Mouse (Mus musculus): ENCODE measurements around the gene Itgav.

Itgav gene

DNA sequence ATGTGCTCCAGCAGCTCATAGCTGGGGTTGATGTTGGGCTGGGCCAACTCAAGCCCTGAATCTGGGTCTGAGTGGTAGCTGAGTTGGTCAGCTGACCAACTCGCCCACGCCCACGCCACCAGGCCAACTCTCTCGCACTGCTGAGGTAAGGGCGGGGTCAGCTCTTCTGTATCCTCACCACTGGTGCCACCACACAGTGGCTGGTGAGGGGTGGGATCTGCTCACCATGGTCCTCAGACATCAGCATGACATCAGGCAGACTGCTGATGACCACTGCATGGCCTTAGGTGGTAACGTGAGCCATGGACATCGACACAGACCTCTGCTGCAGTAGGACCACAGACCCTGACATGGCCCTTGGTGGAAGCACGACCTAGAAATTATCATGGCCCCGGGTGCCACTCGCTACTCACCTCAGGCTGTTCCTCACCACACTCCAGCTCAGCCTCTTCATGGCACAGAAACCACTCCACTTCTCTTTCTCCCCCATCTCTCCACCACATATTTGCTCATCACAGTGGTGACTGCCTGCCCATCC is 24.5 kb downstream of the Itgav start:
- no peak for DNase-seq (ENCODE audit: low spot score)

DNA sequence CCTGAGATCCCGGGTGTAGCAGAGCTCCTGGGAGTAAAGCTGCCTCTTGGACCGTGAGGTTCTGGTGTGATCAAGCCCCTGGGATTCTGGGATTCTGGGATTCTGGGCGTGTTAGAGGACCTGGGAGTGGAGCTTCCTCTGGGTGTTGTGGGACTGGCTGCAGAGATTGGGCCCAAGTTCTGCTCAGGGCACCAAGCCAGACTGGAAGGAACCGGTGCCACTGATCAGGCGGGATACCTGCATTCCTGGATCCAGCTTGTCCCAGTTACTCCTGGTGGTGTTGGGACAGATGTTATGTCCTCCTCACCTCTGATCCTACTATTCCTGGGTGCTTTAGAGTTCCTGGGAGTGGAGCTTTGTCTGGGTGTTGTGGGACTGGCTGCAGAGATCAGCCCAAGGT is 28.8 kb downstream of the Itgav start:
- no peak for DNase-seq (ENCODE audit: low spot score)

DNA sequence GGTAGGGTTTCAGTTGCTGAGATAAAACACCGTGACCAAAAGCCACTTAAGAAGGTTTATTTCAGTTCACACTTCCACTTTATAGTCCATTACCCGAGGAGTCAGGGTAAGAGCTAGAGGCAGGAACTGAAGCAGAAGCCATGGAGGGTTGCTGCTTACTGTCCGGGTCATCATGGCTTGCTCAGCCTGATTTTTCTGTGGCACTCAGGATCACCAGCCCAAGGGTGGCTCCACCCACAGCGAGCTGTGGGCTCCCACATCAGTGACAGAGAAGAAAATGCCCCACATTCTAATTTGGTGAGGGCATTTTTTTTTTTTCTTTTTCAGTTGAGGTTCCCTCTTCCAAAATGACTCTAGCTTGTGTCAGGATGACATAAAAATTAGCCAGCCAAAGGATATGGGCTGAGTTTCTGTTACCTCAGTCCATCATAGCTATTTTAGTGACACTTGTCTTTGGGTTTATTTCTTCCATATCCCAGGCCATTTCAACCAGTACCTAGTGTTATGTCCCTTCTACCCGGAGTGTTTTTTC is 30.2 kb downstream of the Itgav start:
- no peak for DNase-seq (ENCODE audit: low spot score)

DNA sequence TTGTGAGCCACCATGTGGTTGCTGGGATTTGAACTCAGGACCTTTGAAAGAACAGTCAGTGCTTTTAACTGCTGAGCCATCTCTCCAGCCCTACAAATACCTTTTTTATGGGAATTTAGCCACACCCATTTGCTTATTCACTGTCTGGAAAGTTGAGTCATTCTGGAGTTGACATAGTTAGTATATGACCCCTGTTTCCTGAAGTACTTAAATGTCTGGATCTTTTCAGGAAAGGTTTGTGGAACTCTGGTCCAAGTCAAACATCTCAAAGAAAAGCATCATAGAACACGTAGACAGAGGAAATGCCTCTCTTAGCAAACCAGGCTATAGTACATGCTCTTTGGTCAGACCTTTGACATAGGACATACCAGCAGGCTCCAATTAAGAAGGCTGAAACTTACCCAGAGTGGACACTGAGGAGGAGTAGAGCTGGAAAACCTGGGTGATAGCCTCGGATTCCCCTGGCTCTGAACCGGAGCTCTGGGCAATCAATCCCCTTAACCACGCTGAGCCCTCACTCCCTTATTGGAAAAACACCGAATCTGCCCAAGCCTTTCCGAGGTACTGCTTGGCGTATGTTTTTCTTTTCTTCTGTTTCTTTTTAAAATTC is 34.5 kb downstream of the Itgav start:
- DNase-seq (ENCODE audit: low spot score), result no peak

DNA sequence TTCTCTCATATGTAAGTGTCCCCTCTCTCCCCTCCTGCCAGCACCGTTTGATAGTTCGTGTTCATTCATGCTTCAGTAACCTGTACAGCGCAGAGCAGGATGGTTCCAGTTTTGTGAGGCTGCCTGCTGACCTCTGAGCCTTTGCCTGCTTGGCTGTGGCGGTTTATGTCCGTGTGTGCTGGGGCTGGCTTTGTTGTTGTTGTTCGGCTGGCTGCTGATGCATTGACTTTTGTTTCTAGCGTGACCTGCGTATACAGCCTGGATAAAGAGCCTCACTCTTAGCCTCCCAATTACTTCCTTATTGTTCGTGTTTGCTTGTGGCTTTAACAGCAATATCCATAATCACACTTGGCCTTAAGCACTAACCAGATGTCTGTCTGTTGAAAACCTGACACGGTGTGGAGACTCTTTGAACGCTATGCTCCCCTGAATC is 35.0 kb downstream of the Itgav start:
- DNase-seq (ENCODE audit: low spot score), result no peak

DNA sequence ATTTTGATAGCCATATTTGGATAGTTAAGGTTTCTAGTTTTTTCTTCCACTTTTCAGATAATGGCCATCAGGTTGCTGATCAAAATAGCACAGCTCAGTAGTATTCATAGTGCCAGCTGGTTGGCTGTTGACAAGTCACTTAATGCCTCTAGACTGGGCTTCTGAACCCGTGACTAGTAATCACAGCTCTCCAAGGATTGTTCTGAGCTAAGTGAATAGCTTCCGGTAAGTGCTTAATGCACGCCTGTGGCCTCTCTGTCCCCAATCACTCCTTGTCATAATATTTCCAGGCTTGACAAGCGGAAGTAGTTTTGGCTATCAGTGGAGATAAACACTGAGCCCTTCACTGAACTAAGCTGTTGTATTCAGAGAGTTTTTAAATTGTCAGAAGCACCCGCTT is 35.5 kb downstream of the Itgav start:
- no peak for DNase-seq (ENCODE audit: low spot score)

DNA sequence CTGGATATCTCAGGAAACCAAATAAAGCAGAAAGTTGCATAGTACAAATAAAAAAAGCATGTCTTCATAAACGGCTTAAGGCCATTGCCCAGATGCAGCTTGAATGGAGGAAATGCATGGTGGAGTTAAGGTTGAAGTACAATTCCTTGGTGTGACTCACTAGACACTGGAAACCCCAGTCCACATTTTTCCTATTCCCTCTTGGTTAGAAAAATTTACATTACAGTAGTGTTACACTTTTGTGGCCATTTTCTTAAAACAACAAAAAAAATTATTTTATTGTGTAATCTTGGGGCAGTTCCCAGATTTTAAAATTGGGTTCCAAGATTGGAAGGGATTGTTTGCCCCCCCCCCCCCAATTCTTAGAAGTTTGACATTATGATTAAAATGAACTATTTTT is 35.9 kb downstream of the Itgav start:
- no peak for DNase-seq (ENCODE audit: low spot score)

DNA sequence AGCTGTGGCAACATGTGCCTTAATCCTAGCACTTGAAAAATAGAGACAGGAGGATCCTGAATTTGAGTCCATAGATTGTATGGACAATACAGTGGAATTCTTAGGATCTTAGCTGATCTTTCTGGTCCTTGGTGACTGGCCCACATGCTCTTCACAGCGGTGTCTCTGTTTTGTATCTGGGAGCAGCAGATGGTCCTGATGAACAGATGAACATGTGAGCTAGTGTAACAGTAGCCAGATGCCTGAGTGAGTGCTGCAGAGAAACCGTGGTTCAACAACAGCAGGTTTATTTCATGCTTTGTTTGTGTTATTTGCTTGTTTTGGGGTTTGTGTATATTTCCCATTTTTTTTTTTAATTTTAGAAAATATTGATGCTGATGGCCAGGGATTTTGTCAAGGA is 37.3 kb downstream of the Itgav start:
- no peak for DNase-seq (ENCODE audit: low spot score)

DNA sequence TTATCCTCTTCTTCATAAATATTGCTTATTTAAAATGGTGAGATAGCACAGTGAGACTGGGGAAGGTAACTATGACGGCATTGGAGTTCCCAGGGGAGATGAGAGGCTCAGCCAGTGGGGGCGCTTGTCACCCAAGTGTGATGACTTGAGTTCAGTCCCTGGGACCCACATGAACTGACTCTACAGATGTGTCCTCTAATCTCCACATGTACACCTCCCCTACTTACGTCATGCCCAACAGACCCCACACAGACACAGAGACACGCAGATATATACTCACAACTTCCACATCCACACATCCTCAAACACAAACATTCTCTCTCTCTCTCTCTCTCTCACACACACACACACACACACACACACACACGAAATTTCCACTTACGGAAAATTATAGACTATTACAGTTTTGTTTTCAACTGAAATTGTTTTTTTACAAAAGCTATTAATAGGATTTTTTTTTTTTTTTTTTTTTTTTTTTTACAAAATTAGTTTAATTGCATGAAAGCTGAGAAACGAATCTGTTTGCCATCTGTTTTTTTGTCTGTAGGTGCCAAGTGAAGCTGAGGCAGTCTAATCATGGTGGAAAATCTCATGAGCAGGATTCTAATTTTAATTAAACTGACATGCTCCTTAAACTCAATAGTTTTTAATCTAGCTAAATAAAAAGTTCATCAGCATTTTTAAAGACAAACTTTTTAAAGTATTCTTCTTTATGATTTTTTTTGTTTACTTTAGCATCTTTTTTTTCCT is 38.1 kb downstream of the Itgav start:
- no peak for DNase-seq (ENCODE audit: low spot score)

DNA sequence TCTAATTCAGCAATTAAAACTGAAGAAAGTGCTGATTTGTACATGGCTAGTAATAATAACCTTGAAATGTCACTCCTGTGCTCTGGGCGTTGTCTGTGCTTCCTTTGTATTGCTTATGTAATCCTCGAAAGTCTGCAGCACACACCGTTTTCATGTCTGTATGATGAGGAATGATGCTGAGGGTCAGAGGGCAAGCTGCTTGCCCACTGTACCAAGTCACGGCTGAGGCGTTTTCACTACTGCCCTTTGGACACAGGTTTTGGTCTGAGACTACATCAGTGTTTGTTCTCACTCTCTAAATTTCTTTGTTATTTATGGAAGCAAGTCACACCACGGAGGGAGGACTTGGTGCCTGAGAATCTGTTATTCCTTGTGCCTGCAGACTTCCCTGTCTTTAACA is 41.9 kb downstream of the Itgav start:
- DNase-seq (ENCODE audit: low spot score), result no peak

DNA sequence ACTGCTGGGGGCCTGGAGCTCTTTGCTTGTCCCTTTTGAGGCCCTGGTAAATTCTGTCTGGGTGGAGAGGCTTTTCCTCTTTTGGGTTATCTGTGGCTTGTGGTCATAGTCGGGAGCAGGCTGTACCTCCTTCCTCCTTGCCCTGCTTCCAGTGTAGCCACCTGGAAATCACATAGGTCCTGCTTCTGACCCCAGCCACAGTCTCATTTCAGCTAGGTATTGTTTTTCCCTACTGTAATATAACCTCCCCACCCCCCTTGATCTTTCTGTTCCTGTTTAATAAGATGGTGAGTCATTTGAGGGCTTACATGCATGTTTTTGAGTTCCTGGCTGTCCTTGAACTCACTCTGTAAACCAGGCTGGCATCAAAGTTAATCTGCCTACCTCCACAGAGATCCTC is 42.7 kb downstream of the Itgav start:
- no peak for DNase-seq (ENCODE audit: low spot score)

DNA sequence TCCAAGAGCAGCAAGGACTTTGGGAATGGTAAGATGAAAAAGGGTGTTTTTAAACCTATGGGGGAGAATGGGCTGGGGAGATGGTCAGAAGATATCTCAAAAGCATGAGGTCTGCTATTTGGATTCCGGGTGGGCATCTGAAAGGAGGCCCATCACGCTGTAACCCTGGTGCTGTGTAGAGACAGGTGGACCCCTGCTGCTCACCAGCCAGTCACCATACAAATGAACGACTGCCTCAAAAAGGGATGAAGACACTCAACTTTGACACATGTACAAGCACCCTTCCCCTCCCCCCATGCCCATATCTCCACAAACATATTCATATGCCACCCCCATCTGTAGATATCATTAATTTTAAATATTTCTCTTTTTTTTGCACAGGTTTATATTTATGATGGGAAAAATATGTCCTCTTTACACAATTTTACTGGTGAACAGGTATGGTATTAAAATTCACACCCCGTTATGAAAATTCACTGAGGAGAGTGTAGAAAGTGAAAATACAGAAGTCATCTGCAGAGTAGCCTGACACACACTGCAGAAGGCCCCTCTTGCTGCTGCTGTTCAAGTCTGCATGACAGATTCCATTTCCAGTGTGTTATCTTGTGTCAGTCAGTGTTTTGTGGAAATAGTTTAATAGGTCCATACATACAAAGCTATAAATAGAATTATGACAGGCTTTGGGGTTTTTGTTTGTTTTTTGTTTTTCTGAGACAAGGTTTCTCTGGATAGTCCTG is 44.3 kb downstream of the Itgav start:
- DNase-seq (ENCODE audit: low spot score), result peak; percentile 21

DNA sequence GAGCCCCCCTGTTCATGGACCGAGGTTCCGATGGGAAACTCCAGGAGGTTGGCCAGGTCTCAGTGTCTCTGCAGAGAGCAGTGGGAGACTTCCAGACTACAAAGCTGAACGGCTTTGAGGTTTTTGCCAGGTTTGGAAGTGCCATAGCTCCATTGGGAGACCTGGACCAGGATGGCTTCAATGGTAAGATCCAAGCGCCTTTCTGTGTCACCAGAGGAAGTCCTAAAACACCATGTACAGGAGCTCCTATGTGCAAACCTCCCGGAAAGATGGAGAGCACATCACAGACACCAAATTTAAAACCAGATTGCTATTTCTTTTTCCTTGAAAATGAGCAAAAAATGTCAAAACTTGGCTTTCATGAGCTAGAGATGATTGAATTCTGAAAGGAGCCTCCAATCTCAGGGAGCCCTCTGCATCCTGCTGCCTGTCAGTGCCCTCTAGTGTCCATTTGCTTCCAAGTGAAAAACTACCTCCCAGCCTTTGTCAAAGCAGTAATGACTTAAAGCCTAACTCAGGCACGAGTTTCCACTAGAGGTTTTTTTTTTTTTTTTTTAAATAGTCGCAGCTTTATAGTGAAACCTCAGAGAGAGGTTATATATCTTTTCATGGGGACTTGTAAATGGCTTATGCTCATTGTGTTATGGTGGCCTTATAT is 47.1 kb downstream of the Itgav start:
- peak; percentile 49 for DNase-seq (ENCODE audit: low spot score)

DNA sequence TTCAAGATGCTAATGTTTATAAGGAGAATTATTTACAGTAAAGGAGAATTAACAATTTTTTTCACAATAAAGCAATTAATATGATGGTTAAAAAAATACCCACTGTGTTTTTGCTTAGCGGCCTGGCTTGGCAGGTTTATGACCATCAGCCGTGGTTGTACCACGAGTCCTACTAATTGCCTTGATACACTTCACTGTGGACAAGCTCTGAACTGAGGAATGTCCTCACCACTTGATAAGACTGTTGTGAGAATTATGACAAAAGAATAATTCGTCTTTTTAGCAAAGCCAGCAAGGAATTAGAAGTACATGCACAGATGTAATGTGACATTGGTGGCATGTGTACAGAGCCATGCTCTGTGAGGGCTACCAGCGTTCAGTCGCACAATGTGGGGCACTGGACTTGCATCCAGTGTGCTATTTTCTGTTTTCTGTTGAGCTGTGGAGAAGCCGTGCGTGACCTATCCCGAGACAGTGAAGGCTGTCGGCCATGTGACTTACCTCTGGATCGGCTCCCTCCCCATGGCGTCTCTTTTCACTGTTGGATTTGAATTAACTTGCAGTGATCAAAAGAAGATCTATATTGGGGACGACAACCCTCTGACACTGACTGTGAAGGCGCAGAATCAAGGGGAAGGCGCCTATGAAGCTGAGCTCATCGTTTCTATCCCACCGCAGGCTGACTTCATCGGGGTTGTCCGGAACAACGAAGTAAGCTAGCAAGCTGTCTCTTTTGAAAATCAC is 67.3 kb downstream of the Itgav start:
- no peak for DNase-seq (ENCODE audit: low spot score)

DNA sequence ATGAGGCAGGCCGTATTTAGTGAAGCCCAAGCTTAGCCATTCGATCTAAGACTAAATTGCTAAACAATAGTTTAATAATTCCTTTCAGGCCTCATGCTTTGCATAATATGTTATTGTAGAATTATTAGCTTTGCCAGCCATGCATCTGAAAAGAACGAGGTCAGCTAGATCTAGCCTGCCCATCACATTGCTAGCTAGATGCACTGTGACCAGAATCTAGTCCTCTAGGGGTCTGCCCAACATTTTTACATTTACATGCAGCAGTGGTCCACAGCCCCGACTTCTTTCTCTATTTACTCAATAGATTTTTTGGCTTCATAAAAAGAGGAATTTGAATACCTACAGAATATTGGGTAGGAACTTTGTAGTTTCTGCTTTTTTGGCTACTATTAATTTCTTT is 67.9 kb downstream of the Itgav start:
- no peak for DNase-seq (ENCODE audit: low spot score)

DNA sequence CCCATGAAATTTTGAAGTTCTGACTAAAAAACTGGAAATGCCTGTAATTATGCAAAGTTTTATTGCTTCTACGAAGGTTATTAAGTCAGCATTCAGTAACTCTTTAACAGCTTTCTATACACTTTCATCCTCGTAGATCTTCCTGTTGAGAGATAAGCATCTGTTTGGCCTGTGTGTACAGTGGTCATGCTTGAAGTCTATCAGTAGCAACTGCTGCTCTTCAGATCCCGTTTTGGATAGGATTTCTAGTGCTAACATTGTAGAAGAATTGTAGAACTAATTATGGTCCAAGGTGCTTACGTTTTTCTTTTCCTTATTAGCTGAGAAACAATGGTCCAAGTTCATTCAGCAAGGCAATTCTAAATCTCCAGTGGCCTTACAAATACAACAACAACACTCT is 71.6 kb downstream of the Itgav start:
- DNase-seq (ENCODE audit: low spot score), result no peak

DNA sequence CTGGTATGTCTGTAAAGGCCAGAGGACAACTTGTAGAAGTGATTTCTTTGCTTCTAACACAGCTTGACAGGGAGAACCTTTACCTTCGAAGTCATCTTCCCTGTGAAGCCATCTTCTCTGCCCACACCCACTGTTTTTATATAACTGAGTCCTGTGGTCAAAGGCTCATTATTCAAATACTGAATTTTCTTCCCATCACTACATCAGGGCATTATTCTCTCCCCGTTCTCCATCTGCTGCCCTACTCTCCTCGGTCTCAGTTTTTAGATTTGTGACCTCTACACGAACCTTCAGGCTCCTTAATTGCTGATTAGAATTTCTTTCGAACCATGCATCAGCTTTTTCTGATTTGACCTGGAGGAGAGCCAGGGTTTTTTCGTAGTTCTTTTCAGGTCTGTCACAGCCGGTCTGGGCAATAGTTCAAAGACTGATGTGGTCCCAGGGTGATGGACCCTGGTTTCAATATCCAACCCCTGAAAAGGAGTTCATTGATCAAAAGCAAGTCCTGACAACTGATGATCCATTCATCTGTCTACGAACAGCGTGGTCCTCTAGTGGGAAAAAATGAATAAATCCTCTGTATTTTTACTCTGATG is 73.8 kb downstream of the Itgav start:
- DNase-seq (ENCODE audit: low spot score), result no peak

DNA sequence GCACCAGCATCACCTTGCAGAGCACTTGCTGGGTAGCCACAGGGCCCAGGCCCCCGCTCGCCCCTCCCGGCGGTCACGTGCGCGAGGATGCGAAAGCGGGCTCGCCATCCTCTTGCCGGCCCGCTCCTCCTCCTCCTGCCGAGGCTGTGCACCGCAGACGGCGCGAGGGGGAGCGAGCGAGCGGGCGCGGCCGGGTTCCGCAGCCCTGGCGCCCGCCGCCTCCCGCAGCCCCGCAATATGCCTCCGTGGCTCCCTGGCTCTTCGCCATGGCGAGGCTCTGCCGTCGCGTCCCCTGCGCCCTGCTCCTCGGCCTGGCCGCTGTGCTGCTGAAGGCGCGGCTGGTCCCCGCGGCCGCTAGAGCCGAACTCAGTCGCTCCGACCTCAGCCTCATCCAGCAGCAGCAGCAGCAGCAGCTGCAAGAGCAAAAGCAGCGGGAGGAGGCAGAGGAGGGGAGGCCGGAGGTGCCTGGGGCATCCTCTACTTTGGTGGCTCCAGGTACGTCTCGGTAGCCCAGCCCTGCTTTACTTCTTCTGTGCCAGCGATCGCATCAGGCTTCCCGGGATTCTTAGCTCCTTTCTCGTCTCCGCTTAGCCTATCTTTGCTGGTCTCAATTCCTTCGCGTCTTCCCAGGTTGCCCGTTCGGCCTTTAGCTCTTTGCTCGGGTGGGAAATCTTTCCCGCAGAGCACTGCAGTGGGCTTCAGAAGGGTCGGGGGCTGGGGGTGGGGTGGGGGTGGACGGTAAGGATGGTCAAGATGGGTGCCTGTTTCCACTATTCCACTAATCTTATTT is 88.5 kb downstream of the Itgav start, which contains the start of gene Fam171b:
TSS of gene Fam171b (plus strand) at position 154 of the 790 bp plus-strand sequence.
- peak; percentile 75 for DNase-seq (ENCODE audit: low spot score)

DNA sequence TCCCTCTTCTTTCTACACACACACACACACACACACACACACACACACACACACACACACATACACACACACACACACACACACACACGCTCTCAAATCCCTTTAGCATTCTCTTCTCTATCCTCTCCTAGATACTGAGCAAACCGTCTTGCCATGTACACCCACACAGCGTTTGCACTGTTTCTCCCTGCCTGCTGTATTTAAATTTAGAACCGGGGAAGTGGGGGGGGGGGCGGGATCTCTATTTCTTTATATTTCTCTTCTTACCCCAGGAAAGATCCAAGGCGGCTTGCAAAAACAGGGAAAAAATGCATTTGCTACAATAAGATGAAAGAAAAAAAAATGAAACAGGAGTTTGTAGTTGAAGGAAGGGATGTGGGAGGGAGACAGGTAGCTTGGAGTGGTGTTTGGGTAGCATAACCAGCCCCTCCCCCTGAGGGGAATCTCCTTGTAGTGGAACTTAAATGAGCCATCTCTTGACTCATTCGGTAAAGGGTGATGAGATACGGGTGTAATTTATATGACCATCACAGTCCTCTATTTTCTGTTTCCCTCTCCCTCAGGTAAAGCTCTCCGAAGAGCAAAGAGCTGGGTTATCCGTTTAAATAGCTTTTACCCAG is 89.2 kb downstream of the Itgav start:
- no peak for DNase-seq (ENCODE audit: low spot score)

DNA sequence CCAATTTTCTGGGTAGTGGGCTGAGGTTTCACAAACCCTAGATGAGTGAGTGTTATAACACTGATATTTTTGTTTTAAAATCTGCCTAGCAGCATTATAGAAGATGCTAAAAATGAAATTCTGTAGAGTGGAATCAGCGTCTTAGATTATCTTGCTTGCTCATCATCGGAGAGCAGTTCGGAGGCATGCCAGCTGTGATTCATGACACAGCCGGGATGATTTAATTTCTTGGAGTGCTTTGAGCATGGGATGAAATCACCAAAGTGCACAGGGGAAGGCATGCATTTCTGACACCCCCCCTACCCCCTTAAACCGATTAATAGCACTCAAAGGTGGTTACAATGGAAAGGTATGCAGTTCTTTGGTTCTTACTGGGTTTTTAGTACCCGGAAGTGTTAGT is 89.8 kb downstream of the Itgav start:
- no peak for DNase-seq (ENCODE audit: low spot score)

Measured in testis, postnatal 10 days (tissue).